Mouse (Mus musculus) stomach, embryonic 16.5 days (tissue): ENCODE results near the gene Mrpl10. TPM values are rescaled to one million over a fixed set of nuclear protein-coding genes. Genes with fewer than 3 reads are reported as not detected.

Source experiments
- ATAC-seq: fragments of 200-750 bp; cut with Nextera tagmentation; 2 replicates; pipeline ENCODE4 v1.8.0; 2017; ENCODE audit warnings: moderate number of reproducible peaks, moderate TSS enrichment; ENCODE audit not compliant: insufficient read depth, low FRiP score
- H3K27ac ChIP-seq: fragments of 300-500 bp; sonication (generic); 2 replicates; pipeline ENCODE4 v1.5.1; 2014; ENCODE audit warnings: low read length
- H3K27me3 ChIP-seq: fragments of 300-500 bp; sonication (generic); 2 replicates; pipeline ENCODE4 v1.6.1; 2014; ENCODE audit warnings: low read length, control low read depth, mixed read lengths; ENCODE audit not compliant: control insufficient read depth, insufficient read depth
- H3K36me3 ChIP-seq: fragments of 300-500 bp; sonication (generic); 2 replicates; pipeline ENCODE4 v1.6.1; 2014; ENCODE audit warnings: low read length; ENCODE audit not compliant: control insufficient read depth, insufficient read depth
- H3K4me1 ChIP-seq: fragments of 300-500 bp; sonication (generic); 2 replicates; pipeline ENCODE4 v1.6.1; 2014; ENCODE audit warnings: low read length, control low read depth, mixed read lengths; ENCODE audit not compliant: control insufficient read depth, insufficient read depth
- H3K4me2 ChIP-seq: fragments of 300-500 bp; sonication (generic); 2 replicates; pipeline ENCODE4 v1.6.1; 2014; ENCODE audit warnings: low read depth, low read length, mixed read lengths
- H3K4me3 ChIP-seq: fragments of 300-500 bp; sonication (generic); replicated peaks from 2 replicates; pipeline ENCODE4 v1.5.1; 2014; ENCODE audit warnings: mild to moderate bottlenecking, low read length
- H3K9ac ChIP-seq: fragments of 300-500 bp; sonication (generic); 2 replicates; pipeline ENCODE4 v1.6.1; 2014; ENCODE audit warnings: low read length
- H3K9me3 ChIP-seq: fragments of 300-500 bp; sonication (generic); replicated peaks from 2 replicates; pipeline ENCODE4 v1.6.1; 2016; ENCODE audit warnings: low read length, control low read depth; ENCODE audit not compliant: control insufficient read depth
- WGBS: fragments of 180-500 bp; shearing (Covaris S2); extraction: QIAGEN DNeasy Blood & Tissue Kit; methylation state at CpG from one replicate; pipeline ENCODE4 v1.1.7; 2014; 5-methylcytosine and 5-hydroxymethylcytosine counted together
- polyA plus RNA-seq: library from polyadenylated mRNA; unstranded; fragments of >200 nt; fragmentation: Nextera tagmentation; extraction: Ambion mirVana; gene quantifications from 2 replicates; pipeline ENCODE4 v1.2.1, GENCODE M21; 2015

Mrpl10 gene
- polyA plus RNA-seq: 76.7 and 78.9 TPM in 2 replicates

- peak; percentile 88 for ATAC-seq
- H3K9ac ChIP-seq: peak within 1 kb of the TSS; percentile 86
- H3K4me3 ChIP-seq: peak within 1 kb of the TSS; percentile 76
- H3K9me3 ChIP-seq: no peaks in the 10 kb centered on the region
- under 1% methylated on average over 48 of the region's 48 CpGs for WGBS
- peak within 1 kb of the TSS; percentile 68 for H3K27ac ChIP-seq
- peak within 1 kb of the TSS; percentile 98 for H3K4me2 ChIP-seq
- no peaks in the 10 kb centered on the region for H3K27me3 ChIP-seq
- peaks cover 10% of the 10 kb centered on the region for H3K4me1 ChIP-seq
- H3K36me3 ChIP-seq: peaks cover 9% of the 10 kb centered on the region; the same call in 1 of the 2 replicates
Observed at GRCm38 (mm10) chr11:97041022-97041899, at the start of gene Mrpl10, which contains the start of gene Lrrc46. TSS of gene Mrpl10 (plus strand) at chr11:97041560. TSS of gene Lrrc46 (minus strand) at chr11:97041407.

- Histone ChIP-seq H3K27ac (peak overlapping the region; percentile 70; the same call in 1 of the 2 replicates), H3K4me3 (no peak overlapping the region), H3K9me3 (no peaks in the 10 kb centered on the region), H3K4me2 (no peak overlapping the region), H3K36me3 (no peaks in the 10 kb centered on the region), H3K4me1 (peaks cover 15% of the 10 kb centered on the region; the same call in 1 of the 2 replicates), H3K27me3 (no peaks in the 10 kb centered on the region), H3K9ac (no peak overlapping the region)
- 0 out of 2 replicates have a peak, but pooled peaks have one; percentile 21 for ATAC-seq
- WGBS: 38% methylated on average over 8 of the region's 8 CpGs
Observed at GRCm38 (mm10) chr11:96992722-96993311, 48.5 kb upstream of the Mrpl10 start.

- no peak overlapping the region for H3K27ac ChIP-seq
- WGBS: 42% methylated on average over 5 of the region's 5 CpGs
Observed at GRCm38 (mm10) chr11:96995031-96995430, 46.3 kb upstream of the Mrpl10 start.

GRCm38 (mm10) chr11:96995836-96996772 lies 45.3 kb upstream of the Mrpl10 start:
- ATAC-seq: no peak
- Histone ChIP-seq H3K9ac (no peak overlapping the region), H3K4me3 (no peak overlapping the region), H3K27ac (no peak overlapping the region), H3K4me2 (no peak overlapping the region), H3K27me3 (0 out of 2 replicates have a peak, but pooled peaks cover 5% of the 10 kb centered on the region), H3K4me1 (peaks cover 8% of the 10 kb centered on the region; the same call in 1 of the 2 replicates), H3K9me3 (no peaks in the 10 kb centered on the region), H3K36me3 (no peaks in the 10 kb centered on the region)
- 71% methylated on average over 15 of the region's 15 CpGs for WGBS

More at GRCm38 (mm10) chr11:96995031-96995430, 46.3 kb upstream of the Mrpl10 start:
- no peaks in the 10 kb centered on the region for H3K9me3 ChIP-seq
- ATAC-seq: no peak
- H3K27me3 ChIP-seq: 0 out of 2 replicates have a peak, but pooled peaks cover 5% of the 10 kb centered on the region
- no peaks in the 10 kb centered on the region for H3K36me3 ChIP-seq
- H3K4me3 ChIP-seq: no peak overlapping the region
- peak overlapping the region; percentile 16; the same call in 1 of the 2 replicates for H3K9ac ChIP-seq
- H3K4me1 ChIP-seq: peaks cover 8% of the 10 kb centered on the region; the same call in 1 of the 2 replicates
- H3K4me2 ChIP-seq: no peak overlapping the region

- Histone ChIP-seq H3K4me3 (peak overlapping the region; percentile 38), H3K9ac (peak overlapping the region; percentile 73), H3K4me2 (peak overlapping the region; percentile 60), H3K36me3 (no peaks in the 10 kb centered on the region), H3K4me1 (peaks cover 8% of the 10 kb centered on the region; the same call in 1 of the 2 replicates), H3K27ac (no peak overlapping the region), H3K27me3 (0 out of 2 replicates have a peak, but pooled peaks cover 5% of the 10 kb centered on the region), H3K9me3 (no peaks in the 10 kb centered on the region)
- 24% methylated on average over 17 of the region's 17 CpGs for WGBS
- ATAC-seq: no peak
Observed at GRCm38 (mm10) chr11:96996773-96997379, 44.5 kb upstream of the Mrpl10 start.

- Histone ChIP-seq H3K27ac (no peak overlapping the region), H3K9ac (peak overlapping the region; percentile 73), H3K9me3 (no peaks in the 10 kb centered on the region), H3K4me3 (peak overlapping the region; percentile 38), H3K27me3 (0 out of 2 replicates have a peak, but pooled peaks cover 5% of the 10 kb centered on the region), H3K4me2 (peak overlapping the region; percentile 60), H3K4me1 (peaks cover 8% of the 10 kb centered on the region; the same call in 1 of the 2 replicates), H3K36me3 (no peaks in the 10 kb centered on the region)
- 9% methylated on average over 30 of the region's 30 CpGs for WGBS
- peak; percentile 45; the same call in 1 of the 2 replicates for ATAC-seq
Observed at GRCm38 (mm10) chr11:96997380-96997956, 43.9 kb upstream of the Mrpl10 start.

GRCm38 (mm10) chr11:97003170-97003569 lies 38.2 kb upstream of the Mrpl10 start:
- WGBS: 29% methylated on average over 5 of the region's 5 CpGs
- Histone ChIP-seq H3K27me3 (0 out of 2 replicates have a peak, but pooled peaks cover 8% of the 10 kb centered on the region), H3K36me3 (no peaks in the 10 kb centered on the region)

More at GRCm38 (mm10) chr11:97003170-97003569, 38.2 kb upstream of the Mrpl10 start:
- Histone ChIP-seq H3K4me1 (no peaks in the 10 kb centered on the region), H3K9ac (no peak overlapping the region), H3K4me3 (no peak overlapping the region), H3K27ac (no peak overlapping the region), H3K9me3 (no peaks in the 10 kb centered on the region), H3K4me2 (no peak overlapping the region)
- ATAC-seq: no peak
